Mouse (Mus musculus): ENCODE measurements around the gene Mog.
"Not testable (repeated sequence)": the region's sequence is repeated elsewhere in the genome, so short reads cannot be mapped to it uniquely, and the experiment has no call there.

The Mog gene

GRCm38 (mm10) chr17:37045611-37046311 is 22.6 kb upstream of the Mog start, which contains the start of gene Gabbr1:
Gabbr1 (plus strand) TSS chr17:37045966.
- peak; percentile 40 for DNase-seq (ENCODE audit: low read depth, low spot score)

- DNase-seq (ENCODE audit: low read depth, low spot score): no peak
Observed at GRCm38 (mm10) chr17:37044651-37045244, 21.6 kb upstream of the Mog start.

- no peak for DNase-seq (ENCODE audit: low read depth, low spot score)
Observed at GRCm38 (mm10) chr17:37039127-37039894, 16.1 kb upstream of the Mog start.

GRCm38 (mm10) chr17:37029162-37029561 is 6.0 kb upstream of the Mog start:
- DNase-seq (ENCODE audit: low read depth, low spot score): no peak

- DNase-seq (ENCODE audit: low read depth, low spot score): peak; percentile 81
Observed at GRCm38 (mm10) chr17:37028683-37029120, 5.5 kb upstream of the Mog start.

- DNase-seq (ENCODE audit: low read depth, low spot score): no peak
Observed at GRCm38 (mm10) chr17:37028212-37028611, 5.0 kb upstream of the Mog start.

- DNase-seq (ENCODE audit: low read depth, low spot score): no peak
Observed at GRCm38 (mm10) chr17:37027486-37027885, 4.3 kb upstream of the Mog start.

GRCm38 (mm10) chr17:37026425-37026824 is 3.2 kb upstream of the Mog start:
- no peak for DNase-seq (ENCODE audit: low read depth, low spot score)

- DNase-seq (ENCODE audit: low read depth, low spot score): not testable (repeated sequence)
Observed at GRCm38 (mm10) chr17:37019242-37019641, 4.0 kb downstream of the Mog start.

GRCm38 (mm10) chr17:37018328-37018727 is 4.9 kb downstream of the Mog start:
- no peak for DNase-seq (ENCODE audit: low read depth, low spot score)

- DNase-seq (ENCODE audit: low read depth, low spot score): no peak
Observed at GRCm38 (mm10) chr17:37016333-37016732, 6.9 kb downstream of the Mog start.

GRCm38 (mm10) chr17:37012141-37012540 is 11.1 kb downstream of the Mog start:
- no peak for DNase-seq (ENCODE audit: low read depth, low spot score)

- DNase-seq (ENCODE audit: low read depth, low spot score): no peak
Observed at GRCm38 (mm10) chr17:37011719-37012118, 11.5 kb downstream of the Mog start.

GRCm38 (mm10) chr17:37009460-37010042 is 13.6 kb downstream of the Mog start:
- DNase-seq (ENCODE audit: low read depth, low spot score): no peak

- DNase-seq (ENCODE audit: low read depth, low spot score): no peak
Observed at GRCm38 (mm10) chr17:37008161-37008560, 15.0 kb downstream of the Mog start.

GRCm38 (mm10) chr17:37003366-37003765 is 19.8 kb downstream of the Mog start:
- no peak for DNase-seq (ENCODE audit: low read depth, low spot score)

- no peak for DNase-seq (ENCODE audit: low read depth, low spot score)
Observed at GRCm38 (mm10) chr17:37002364-37003330, 20.6 kb downstream of the Mog start.

- no peak for DNase-seq (ENCODE audit: low read depth, low spot score)
Observed at GRCm38 (mm10) chr17:37000863-37001262, 22.3 kb downstream of the Mog start, which contains the start of gene Zfp57. Zfp57 (plus strand) TSS chr17:37001163.

GRCm38 (mm10) chr17:36998477-36998876 is 24.7 kb downstream of the Mog start:
- DNase-seq (ENCODE audit: low read depth, low spot score): no peak

- peak; percentile 30 for DNase-seq (ENCODE audit: low read depth, low spot score)
Observed at GRCm38 (mm10) chr17:36997033-36997735, 26.0 kb downstream of the Mog start.

Data from skeletal muscle tissue, adult 2 months (tissue).